Mouse (Mus musculus) liver, embryonic 14.5 days (tissue): ENCODE data around the gene Pnmt.

Experiments
- CTCF ChIP-seq: IDR thresholded peaks from 2 replicates; pipeline ENCODE4 v1.5.1; 2016; ENCODE audit warnings: antibody characterized with exemption, low read depth, control low read depth
- EP300 ChIP-seq: IDR thresholded peaks from 2 replicates; pipeline ENCODE4 v1.6.1; 2016; ENCODE audit warnings: antibody characterized with exemption, low read depth

- no peak for TF ChIP-seq CTCF
- no peak for TF ChIP-seq EP300
These were observed 36.9 kb upstream of the Pnmt start for GRCm38 (mm10) chr11:98349308-98349707.
